Mouse (Mus musculus) cerebellum, adult 8-10 months (tissue): ENCODE data around the gene Nfib.
"Not testable (repeated sequence)": the region's sequence is repeated elsewhere in the genome, so short reads cannot be mapped to it uniquely, and the experiment has no call there.

ENCODE experiments used
- DNase-seq: peaks from one replicate; pipeline ENCODE4 v3.0.0; 2022

Nfib gene

GRCm38 (mm10) chr4:82283536-82283935, 422.0 kb downstream of the Nfib start:
- no peak for DNase-seq

- no peak for DNase-seq
These were observed 429.6 kb downstream of the Nfib start for GRCm38 (mm10) chr4:82275996-82276395.

GRCm38 (mm10) chr4:82273049-82273754, 432.3 kb downstream of the Nfib start:
- no peak for DNase-seq

GRCm38 (mm10) chr4:82272099-82272498, 433.5 kb downstream of the Nfib start:
- no peak for DNase-seq

GRCm38 (mm10) chr4:82271547-82271946, 434.0 kb downstream of the Nfib start:
- DNase-seq: no peak

GRCm38 (mm10) chr4:82267832-82268778, 437.4 kb downstream of the Nfib start:
- DNase-seq: no peak

GRCm38 (mm10) chr4:82266066-82266619, 439.4 kb downstream of the Nfib start:
- DNase-seq: no peak

- not testable (repeated sequence) for DNase-seq
These were observed 447.0 kb downstream of the Nfib start for GRCm38 (mm10) chr4:82258545-82258944.

GRCm38 (mm10) chr4:82252054-82252453, 453.5 kb downstream of the Nfib start:
- no peak for DNase-seq

GRCm38 (mm10) chr4:82250355-82250659, 455.2 kb downstream of the Nfib start:
- no peak for DNase-seq

- no peak for DNase-seq
These were observed 455.8 kb downstream of the Nfib start for GRCm38 (mm10) chr4:82249518-82250354.

GRCm38 (mm10) chr4:82248961-82249360, 456.6 kb downstream of the Nfib start:
- no peak for DNase-seq

GRCm38 (mm10) chr4:82248031-82248430, 457.5 kb downstream of the Nfib start:
- no peak for DNase-seq

- no peak for DNase-seq
These were observed 459.3 kb downstream of the Nfib start for GRCm38 (mm10) chr4:82246290-82246689.
